Mouse (Mus musculus) adrenal gland, adult 18-20 months (tissue): Measurements from ENCODE around the gene Ppm1k. TPM values are rescaled to one million over a fixed set of nuclear protein-coding genes. Genes with fewer than 3 reads are reported as not detected.
"Not testable (repeated sequence)": the region's sequence is repeated elsewhere in the genome, so short reads cannot be mapped to it uniquely, and the experiment has no call there.

Experiments used
- DNase-seq, 2 experiments: peaks; one replicate each; pipeline ENCODE4 v3.0.0; 2021 to 2022; ENCODE audit warnings: low spot score in 2 of 2
- total RNA-seq, 2 experiments: library from RNA; stranded (reverse); gene quantifications; 1 replicate in 1 of 2; 2 replicates in 1 of 2; pipeline ENCODE4 v1.2.3; 2021

The Ppm1k gene
- total RNA-seq, 2 experiments from 2014 or later = 17.6 to 25.6 TPM

DNA sequence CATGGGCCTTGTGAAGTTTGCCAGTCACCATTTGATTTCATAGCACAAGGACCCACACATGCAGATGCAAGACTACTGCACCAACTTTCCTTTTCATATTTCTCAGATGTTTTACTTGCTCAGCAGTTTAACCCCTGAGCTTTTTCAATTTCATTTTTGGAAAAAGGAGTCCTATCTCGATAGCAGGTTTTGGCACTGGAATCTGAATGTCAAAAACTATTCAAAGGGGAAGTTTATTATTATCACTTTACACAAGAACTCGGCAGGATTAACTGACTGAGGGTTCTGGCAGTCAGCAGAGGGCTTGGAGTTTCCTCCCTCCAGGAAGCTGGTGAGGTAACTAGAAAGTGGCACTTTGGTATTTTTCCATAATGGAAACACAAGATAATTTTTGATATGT is 1.9 kb downstream of the Ppm1k start:
- DNase-seq = no peak

DNA sequence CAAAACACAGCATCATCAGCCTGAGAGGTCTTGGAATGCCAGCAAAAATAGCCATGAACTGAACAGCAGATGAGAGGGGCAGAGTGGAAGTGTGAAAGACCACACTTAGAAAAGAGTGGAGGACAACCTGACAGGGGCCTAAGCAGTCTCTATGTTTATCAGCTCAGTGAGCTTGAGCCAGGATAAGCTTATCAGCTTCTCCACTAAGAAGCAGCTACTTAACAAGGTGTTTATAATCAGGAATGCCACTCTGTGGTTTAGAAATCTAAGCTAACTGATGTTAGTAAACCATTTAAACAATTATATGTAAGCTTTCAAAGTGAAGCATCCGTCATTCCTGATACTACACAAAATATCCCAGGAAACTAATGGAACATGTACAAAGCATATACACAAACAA is 3.2 kb downstream of the Ppm1k start:
- no peak for DNase-seq

GRCm38 (mm10) chr6:57531441-57531840 is 3.8 kb downstream of the Ppm1k start:
- no peak for DNase-seq

- DNase-seq = no peak
Observed at GRCm38 (mm10) chr6:57531011-57531410, 4.3 kb downstream of the Ppm1k start.

GRCm38 (mm10) chr6:57529336-57529845 is 5.9 kb downstream of the Ppm1k start:
- no peak for DNase-seq

DNA sequence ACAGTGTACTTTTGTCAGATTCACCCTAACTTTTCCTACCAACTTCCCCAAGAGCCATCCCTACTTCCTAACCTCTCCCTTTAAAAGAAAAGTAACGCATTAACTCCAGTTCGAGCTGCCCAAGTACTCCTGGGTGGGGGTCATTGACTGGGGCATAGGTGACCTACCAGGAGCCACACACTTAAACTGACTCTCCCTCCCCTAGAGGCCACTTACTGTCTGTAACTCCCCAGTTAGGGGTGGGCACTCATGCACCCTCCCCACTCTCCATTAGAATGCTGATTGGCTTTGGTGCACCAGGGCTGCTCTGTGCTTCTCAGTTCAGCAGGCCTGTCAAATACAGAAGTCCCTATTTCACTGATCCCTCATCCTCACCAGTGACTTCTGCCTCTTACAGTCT is 8.3 kb downstream of the Ppm1k start:
- no peak for DNase-seq

- DNase-seq = no peak
Observed at GRCm38 (mm10) chr6:57524742-57525141, 10.5 kb downstream of the Ppm1k start.

DNA sequence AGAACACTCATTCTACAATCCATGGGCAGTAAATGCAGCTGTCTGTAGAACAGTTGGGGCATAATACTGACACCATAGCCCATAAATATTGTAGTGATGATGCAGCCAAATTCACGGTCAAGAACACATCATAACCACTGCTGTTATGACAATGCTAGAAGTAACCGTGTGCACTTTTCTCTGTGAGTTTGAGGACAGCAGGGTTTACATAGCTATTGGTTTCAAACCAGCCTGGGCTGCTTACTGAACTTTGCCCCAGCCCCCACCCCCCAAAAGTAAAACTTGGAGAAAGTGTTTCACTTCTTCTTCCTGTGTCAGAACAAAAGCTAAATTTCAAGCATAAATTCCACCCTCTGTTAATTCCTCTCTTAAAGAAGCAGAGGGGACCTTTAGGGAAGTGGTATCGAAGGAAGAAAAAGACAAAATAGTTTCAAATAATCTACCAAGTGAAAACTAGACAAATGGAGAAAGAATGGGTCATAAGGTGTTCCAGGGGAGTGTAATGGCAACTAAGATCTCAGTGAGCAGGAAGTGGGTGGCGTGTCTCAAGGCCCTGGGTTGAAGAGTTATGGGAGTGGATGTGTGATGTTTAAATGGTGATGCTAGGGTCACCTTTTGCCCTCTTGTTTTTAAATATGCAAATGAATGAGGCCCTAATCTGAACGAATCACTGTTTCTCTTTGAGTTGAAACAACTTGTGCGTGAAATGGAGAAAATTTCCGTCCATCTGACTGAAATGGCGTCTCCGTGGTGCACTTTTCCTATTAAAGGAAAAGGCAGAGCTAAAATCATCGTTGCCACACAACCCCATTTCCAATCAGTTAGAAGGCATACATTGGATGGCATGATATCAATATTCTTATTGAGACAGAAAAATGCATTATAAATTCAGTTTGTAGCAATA is 14.3 kb downstream of the Ppm1k start:
- DNase-seq = no peak

DNA sequence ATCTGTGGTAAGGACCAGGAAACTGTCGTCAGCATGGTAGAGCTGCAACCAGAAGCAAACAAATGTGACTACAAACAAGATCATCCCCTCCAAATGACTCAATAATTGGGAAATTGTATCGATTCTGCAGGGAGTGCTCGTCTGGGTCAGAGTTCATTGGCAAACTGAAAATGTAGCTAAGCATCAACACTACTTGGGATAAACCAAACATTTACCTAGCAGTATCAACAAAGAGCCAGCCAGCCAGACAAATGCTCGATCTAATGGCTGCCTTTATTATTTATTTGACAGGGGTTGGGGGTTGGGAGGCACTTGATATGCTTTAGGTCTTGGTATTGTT is 21.3 kb downstream of the Ppm1k start:
- no peak for DNase-seq

- no peak for DNase-seq
Observed at GRCm38 (mm10) chr6:57513351-57514034, 21.8 kb downstream of the Ppm1k start.

DNA sequence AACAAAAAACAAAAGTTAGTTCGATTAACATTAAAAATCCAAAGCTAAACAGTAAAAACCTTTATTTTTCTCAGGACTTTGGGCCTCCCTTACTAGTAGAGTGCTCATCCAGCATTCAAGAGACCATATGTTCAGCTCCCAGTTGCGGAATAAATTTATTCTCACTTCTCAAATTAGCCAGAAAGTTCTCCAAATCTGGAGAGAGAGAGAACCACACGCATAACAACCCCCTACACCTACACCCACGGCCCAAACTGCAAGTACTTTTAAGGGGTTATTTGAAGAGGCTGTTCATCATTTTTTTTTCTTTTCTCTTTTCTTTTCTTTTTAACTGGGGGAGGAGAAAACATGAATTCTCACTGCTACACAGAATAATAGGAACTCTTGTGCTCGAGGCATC is 23.4 kb downstream of the Ppm1k start:
- no peak for DNase-seq

GRCm38 (mm10) chr6:57503662-57504379 is 31.4 kb downstream of the Ppm1k start:
- DNase-seq = no peak

DNA sequence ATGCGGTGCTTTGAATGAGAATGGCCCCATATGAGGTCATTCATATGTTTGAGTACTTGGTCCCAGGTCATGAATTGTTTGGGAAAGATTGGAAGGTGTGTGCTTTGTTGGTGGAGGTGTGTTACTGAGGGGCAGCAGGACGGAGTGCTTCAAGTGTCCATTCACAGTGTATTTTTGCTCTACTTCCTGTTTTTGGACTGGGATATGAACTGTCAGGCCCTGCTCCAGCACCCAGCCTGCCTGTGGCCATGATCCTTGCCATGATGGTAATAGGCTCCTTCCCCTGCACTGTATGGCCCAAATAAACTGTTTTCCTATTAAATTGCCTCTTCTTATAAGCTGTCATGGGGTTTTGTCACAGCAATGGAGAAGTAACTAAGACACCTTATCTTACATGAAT is 36.1 kb downstream of the Ppm1k start:
- DNase-seq = no peak

- not testable (repeated sequence) for DNase-seq
Observed at GRCm38 (mm10) chr6:57468161-57468560, 67.1 kb downstream of the Ppm1k start.

Other genes starting within 250 kb of the Ppm1k start
- not detected for gene Vmn1r16, start 206.0 kb downstream of the Ppm1k start, total RNA-seq
- not detected for gene Vmn1r17, start 171.7 kb downstream of the Ppm1k start, total RNA-seq
- under 1 TPM in 1 of 2 experiments, not detected in 1; 0.03 TPM for gene Vmn1r18, start 139.7 kb downstream of the Ppm1k start, total RNA-seq
- gene Vmn1r19, start 131.7 kb downstream of the Ppm1k start, total RNA-seq = not detected
- gene Vmn1r20, start 106.5 kb downstream of the Ppm1k start, total RNA-seq = not detected
- 10 to 100 TPM; 18.8 to 24.1 TPM for gene Herc6, start 45.5 kb upstream of the Ppm1k start, total RNA-seq
- gene Pyurf, start 156.6 kb upstream of the Ppm1k start, total RNA-seq = 10 to 100 TPM; 16.4 to 22.1 TPM
- 10 to 100 TPM; 15.2 to 16.9 TPM for gene Lancl2, start 167.1 kb upstream of the Ppm1k start, total RNA-seq